Mouse (Mus musculus) MN1 (cell line): ENCODE measurements at regions not wholly inside any gene's neighbourhood (a gene's known extent, or its start where the extent isn't known, plus 50 kb on each side); places are given as distances from the start of the nearest gene placed in this dataset.

Experiments
- DNase-seq: peaks from one replicate; pipeline ENCODE4 v3.0.0-alpha.2; 2016; ENCODE audit warnings: low spot score

- DNase-seq = no peak
Measured at GRCm38 (mm10) chr3:80256383-80256782, 372.1 kb downstream of the Fam198b start.

GRCm38 (mm10) chr3:80263095-80263494, 378.8 kb downstream of the Fam198b start:
- no peak for DNase-seq

- DNase-seq = no peak
Measured at GRCm38 (mm10) chr3:80284656-80285055, 400.3 kb downstream of the Fam198b start.

- no peak for DNase-seq
Measured at GRCm38 (mm10) chr3:80285246-80285645, 400.9 kb downstream of the Fam198b start.

GRCm38 (mm10) chr3:80293485-80293884, 409.2 kb downstream of the Fam198b start:
- no peak for DNase-seq

- no peak for DNase-seq
Measured at GRCm38 (mm10) chr3:80307632-80308031, 423.3 kb downstream of the Fam198b start.

- DNase-seq = no peak
Measured at GRCm38 (mm10) chr3:80309931-80310330, 425.6 kb downstream of the Fam198b start.

GRCm38 (mm10) chr3:80311689-80312088, 427.4 kb downstream of the Fam198b start:
- DNase-seq = no peak

- DNase-seq = no peak
Measured at GRCm38 (mm10) chr3:80322291-80322690, 438.0 kb downstream of the Fam198b start.

GRCm38 (mm10) chr3:80324726-80325125, 440.4 kb downstream of the Fam198b start:
- no peak for DNase-seq

GRCm38 (mm10) chr3:80331776-80332175, 447.4 kb downstream of the Fam198b start:
- no peak for DNase-seq

- no peak for DNase-seq
Measured at GRCm38 (mm10) chr3:80334446-80334893, 450.1 kb downstream of the Fam198b start.

GRCm38 (mm10) chr3:80336123-80336674, 451.9 kb downstream of the Fam198b start:
- DNase-seq = no peak

- no peak for DNase-seq
Measured at GRCm38 (mm10) chr3:80367972-80368371, 434.7 kb downstream of the Gria2 start.

GRCm38 (mm10) chr3:80369214-80369941, 433.3 kb downstream of the Gria2 start:
- no peak for DNase-seq

- no peak for DNase-seq
Measured at GRCm38 (mm10) chr3:80372436-80372835, 430.2 kb downstream of the Gria2 start.

- no peak for DNase-seq
Measured at GRCm38 (mm10) chr3:80385986-80386385, 416.6 kb downstream of the Gria2 start.

- no peak for DNase-seq
Measured at GRCm38 (mm10) chr3:80396240-80396639, 406.4 kb downstream of the Gria2 start.

- no peak for DNase-seq
Measured at GRCm38 (mm10) chr3:80420453-80420852, 382.2 kb downstream of the Gria2 start.

GRCm38 (mm10) chr3:80421461-80421860, 381.2 kb downstream of the Gria2 start:
- DNase-seq = no peak

- no peak for DNase-seq
Measured at GRCm38 (mm10) chr3:80422106-80422505, 380.5 kb downstream of the Gria2 start.

GRCm38 (mm10) chr3:80422646-80423045, 380.0 kb downstream of the Gria2 start:
- DNase-seq = no peak
